Mouse (Mus musculus): ENCODE data around the gene Eda.

The Eda gene

GRCm38 (mm10) chrX:99975250-99975984, at the start of gene Eda:
Eda (plus strand) TSS chrX:99975606.
- DNase-seq = peak; percentile 91

DNA sequence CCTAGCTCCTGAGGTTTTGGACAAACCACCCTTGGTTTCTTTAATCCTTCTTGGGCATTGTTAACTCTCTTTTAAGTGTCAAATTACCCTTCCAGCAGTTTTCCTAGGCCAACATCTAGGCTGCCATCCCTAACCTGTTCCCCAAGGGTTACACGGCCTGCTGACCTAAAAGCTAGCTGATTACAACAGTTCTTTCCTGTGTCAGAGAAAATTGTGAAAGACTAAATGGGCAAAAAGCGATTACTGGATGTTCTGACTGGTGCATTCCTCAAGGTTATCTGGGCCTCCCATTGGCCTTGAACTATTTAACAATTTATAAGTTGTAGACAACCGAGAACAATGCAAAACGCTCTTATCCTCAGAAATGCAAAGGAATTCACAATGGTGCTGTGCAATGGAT, 14.4 kb upstream of the Eda start:
- no peak for DNase-seq

DNA sequence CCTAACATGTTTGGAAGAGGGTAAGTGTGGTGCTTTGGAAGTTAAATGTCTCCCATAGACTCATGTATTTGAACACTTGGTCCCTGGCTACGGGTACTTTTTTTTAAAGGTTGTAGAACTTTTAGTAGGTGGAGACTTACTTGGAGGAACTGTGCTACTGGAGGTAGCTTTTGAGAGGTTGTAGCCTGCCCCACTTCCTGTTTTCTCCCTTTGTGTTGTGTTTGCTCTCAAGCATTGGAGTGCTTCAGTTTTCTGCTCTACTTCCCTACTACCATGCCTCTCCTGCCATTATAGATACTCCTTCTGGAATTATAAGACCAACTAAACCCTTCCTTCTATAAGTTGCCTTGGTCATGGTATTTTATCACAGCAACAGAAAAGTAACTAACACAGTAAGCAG, 5.3 kb upstream of the Eda start:
- DNase-seq = no peak

- DNase-seq = no peak
These were observed 1.0 kb upstream of the Eda start for GRCm38 (mm10) chrX:99974381-99974780.

GRCm38 (mm10) chrX:99974803-99975202, 603 bp upstream of the Eda start:
- no peak for DNase-seq

- peak; percentile 6 for DNase-seq
These were observed 849 bp downstream of the Eda start for GRCm38 (mm10) chrX:99975985-99976924.

DNA sequence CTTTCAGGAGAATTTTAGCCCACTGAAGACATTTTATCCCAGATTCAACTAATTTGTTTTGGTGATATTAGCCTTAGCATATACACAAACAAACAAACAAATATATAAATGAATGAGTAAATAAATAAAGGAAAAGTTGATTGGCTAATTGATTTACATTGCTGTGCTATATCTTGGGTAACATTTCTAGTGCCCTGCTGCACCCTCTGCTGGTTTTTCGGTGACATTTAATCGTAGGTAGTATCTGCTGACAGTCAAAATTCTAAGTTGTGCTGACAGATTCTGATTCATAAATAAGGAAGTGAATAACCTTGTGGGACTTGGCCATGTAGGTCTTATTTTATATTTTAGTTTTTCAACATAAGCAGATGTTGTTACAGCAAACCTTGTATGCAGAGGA, 2.9 kb downstream of the Eda start:
- DNase-seq = no peak

GRCm38 (mm10) chrX:99993434-99993833, 18.0 kb downstream of the Eda start:
- DNase-seq = no peak

DNA sequence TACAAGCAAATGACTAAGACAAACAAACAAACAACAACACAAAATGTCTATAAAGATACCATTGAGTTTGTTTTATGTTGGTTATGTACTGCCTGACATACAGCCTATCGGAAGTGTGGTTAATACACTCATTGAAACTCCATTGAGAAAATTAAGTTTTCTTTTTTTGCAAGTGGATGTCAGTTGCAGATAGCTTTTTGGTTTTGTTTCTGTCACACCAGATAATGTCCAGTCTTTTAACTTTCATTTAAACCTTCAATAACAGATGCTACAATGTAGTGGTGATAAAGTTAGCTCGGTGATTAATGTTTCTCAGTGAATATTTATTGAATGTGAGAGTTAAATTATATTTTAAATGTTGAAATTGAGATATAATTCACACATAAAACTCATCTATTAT, 23.9 kb downstream of the Eda start:
- DNase-seq = no peak

DNA sequence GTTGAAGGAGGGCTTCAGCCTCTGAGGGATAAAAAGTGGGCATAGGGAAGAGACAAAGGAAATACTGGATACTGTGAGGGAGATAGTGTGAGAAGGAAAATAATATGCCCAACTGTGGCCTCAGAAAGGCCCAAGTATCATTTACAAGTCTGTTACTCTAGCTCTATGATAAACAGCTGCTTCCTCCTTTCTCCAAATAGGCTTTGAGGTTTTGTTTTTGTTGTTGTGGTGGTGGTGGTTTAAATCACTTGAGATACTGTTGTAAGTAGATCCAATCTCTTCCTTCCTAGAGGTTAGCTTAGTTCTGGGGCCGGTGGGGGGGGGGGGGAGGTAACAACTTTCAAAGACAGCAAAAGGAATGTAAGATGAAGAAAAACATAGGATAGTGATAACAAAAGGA, 143.0 kb downstream of the Eda start:
- no peak for DNase-seq

GRCm38 (mm10) chrX:100195286-100195685, 219.9 kb downstream of the Eda start:
- DNase-seq = peak; percentile 22

DNA sequence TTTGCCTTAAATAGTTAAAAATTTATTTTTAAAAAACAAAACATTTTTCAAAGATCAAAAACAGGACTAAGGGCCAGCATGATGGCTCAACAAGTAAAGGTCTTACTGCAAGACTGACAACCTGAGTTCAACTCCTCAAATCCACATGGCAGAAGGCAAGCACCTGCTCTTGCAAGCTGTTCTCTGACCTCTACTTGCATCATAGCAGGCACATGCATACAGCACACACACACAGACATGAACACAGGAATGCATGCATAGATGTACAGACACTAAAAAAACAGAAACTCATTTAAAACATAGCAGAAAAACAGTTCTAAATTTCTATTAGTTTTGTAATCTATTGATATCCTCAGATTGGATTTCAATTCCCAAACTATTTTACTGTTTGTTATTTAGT, 338.2 kb downstream of the Eda start:
- DNase-seq = no peak

DNA sequence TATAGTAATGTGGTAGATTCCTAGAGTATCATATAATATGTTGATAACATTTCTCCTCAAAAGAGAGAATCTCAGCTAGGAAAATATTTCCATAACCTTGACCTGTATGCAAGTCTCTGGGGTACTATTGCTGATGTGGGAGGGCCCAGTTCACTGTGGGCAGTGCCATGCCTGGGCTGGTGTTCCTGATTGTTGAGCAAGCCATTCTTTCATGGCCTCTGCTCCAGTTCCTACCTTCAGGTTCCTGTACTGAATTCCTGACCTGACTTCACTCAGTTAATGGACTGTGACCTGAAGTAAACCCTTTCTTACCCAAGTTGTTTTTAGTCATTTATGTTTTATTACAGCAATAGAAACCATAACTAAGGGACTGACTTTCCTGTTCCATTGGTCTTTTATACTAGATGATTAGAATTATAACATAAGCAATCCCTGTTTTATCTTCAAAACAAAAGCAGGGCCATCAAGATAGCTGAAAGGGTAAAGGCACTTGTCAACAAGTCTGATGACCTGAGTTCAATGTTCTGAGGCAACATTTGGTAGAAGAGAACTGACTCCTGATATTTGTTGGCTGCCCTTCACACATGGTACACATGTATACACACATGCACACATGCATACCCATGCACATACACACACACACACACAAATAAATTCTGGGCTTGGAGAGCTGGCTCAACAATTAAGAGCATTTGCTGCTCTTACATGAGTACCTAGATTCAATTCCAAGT, 338.9 kb downstream of the Eda start:
- no peak for DNase-seq

DNA sequence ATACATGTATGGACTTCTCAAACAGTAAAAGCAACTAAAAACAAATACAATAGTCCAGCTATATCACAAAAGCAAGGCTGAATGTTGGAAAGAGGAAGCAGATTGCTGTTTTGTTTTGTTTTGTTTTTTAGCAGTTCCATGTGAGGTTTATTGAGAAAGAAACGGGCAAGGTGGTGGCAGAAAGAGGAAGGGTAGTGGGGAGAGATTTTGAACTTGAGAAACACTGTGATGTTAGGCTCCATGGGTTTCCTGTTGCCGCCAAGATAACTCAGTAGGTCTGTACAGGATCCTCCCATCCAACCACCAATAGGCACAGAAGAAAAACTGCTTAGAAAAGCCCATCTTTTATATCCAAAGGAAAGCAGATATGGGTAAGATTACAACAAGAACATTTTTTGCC, 365.3 kb downstream of the Eda start:
- DNase-seq = no peak

DNA sequence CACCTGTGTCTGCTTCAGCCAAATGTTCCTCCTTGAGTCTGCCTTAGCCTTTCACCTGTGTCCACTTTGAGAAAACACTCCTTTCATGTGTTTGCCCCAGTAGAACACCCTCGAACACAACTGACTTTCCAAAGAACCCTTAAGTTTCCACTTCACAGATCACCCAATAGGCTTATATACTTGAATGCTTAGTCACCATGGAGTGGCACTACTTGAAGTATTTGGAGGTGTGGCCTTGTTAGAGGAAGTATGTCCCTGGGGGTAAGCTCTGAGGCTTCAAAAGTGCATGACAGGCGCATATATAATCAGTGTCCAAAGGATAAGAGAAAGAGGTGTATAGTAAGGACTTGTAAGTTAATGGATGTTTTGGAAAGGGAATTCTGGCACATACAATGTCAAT, 369.0 kb downstream of the Eda start:
- peak; percentile 64 for DNase-seq

DNA sequence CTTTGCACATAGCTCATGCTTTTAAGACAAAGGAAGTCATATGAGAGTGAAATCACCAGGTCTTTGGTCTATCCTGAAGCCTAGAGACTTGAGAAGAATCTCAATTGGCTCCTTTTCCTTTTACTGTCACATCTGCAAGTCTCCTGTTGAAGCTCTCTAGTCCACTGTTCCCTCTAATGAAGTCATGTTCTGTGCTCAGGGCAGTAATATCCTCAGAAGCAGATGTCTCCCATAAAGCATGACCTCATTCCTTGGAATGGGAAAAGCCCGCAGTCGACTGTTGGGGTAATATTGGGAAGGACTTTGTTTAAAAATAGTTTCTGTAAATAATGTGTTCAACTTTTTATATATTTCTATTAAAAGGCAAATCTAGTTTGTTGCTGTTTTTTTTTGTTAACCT, 381.6 kb downstream of the Eda start:
- DNase-seq = no peak

DNA sequence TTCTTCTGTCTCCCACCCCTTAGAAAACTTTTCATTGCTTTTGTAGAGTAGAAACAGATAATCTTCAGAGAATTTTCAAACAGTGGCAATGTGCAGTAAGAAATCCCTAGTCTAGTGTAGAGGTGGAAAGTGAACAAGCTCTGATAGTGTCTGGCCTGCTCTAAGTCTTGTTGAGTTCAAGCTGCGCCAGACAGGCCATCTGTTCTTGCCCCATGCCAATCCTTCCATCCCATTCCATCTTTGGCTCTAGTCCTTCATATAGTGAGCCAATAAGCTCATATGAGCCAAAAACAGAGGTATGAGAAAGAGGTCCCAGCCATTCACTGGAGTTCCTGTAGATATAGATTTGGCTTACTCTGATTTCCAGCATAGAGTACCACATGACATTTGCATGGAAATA, 414.5 kb downstream of the Eda start:
- no peak for DNase-seq

- peak; percentile 17 for DNase-seq
These were observed 416.9 kb downstream of the Eda start for GRCm38 (mm10) chrX:100392304-100392703.

DNA sequence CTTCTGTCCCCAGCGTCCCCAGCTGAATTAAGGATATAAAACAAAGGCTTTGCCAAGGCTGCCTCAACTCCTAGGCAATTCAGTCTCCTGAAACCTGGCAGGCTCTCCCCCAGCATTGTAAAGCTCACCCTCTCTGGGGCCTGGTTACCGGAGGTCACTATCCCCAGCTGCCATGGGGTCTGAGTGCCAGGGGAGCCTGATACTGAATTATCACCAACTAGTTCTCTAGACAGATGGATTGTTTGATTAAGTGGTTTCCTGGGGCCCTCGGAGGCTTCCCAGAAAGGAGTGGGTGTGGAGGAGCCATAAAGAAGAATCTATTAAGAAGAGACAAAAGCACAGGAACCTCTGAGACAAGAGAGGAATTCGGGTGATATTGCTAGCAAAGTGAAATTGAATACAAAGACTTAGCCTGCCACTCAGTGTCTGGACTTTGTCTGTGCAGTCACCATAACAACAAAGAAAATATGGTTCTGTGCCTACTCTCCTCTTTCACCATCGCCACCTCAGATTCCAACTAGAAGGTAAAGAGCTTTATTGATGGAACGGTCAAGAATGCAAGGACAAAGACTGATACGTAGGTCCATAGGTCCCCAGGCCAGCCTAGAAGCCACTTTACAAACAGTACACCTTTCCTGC, 418.9 kb downstream of the Eda start:
- no peak for DNase-seq

DNA sequence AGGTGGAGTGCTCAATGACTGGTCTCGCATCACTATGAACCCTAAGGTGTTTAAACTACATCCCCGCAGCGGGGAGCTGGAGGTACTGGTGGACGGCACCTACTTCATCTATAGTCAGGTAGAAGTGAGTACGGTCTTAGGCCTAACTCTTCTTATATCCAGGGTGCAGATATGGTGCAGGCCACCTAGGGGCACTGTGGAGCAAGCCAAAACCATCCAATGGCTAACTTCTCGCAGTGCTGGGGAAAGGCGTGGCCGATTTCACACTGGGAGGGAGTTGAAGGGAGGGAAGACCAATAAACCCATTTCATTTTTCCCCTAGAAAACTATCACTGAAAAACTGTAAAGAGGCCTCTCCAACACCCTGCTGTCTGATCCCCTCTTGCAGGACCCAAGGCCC, 419.6 kb downstream of the Eda start:
- peak; percentile 13 for DNase-seq

- DNase-seq = no peak
These were observed 425.5 kb downstream of the Eda start for GRCm38 (mm10) chrX:100400900-100401299.

DNA sequence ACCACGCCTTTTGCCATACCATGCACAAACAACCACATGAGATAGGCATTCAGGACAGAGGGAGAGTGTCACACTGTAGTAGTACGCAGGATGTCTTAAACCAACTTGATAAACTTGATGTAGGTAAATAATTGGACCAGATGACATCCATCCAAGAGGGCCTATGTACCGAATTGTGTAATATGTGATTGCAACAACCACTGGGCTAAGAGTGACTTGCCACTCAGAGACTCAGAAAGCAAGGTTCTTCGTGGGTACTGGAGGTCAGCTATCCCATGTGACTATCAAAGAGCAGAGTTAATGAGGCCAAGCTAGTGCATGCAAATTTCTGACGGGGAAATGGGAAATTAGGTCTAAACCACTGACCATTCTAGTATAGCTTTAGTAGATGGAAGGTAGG, 426.3 kb downstream of the Eda start:
- DNase-seq = peak; percentile 16

DNA sequence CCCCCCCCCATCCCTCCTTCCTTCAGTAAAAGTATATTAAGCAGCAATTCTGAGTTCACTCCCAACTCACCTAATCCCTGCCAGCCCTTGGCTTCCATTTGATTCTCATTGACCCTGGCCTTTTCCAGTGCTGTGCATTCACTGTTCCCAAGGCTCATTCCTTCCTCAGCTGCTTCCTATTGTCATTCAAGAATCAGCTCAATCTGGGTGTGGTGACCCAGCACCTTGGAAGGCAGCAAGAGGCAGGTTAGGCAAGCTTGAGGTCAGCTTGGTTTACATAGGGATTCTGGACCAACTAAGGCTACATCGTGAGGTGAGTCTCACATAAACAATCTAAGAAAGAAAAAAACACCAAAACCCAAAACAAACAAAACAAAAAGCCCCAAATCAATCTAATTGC, 433.8 kb downstream of the Eda start:
- no peak for DNase-seq

All from lung, postnatal 36 days (tissue).